Mouse (Mus musculus) CH12.LX (cell line): ENCODE measurements at regions not wholly inside any gene's neighbourhood (a gene's known extent, or its start where the extent isn't known, plus 50 kb on each side); places are given as distances from the start of the nearest gene placed in this dataset.

Source experiments
- DNase-seq: peaks from one replicate; pipeline ENCODE4 v3.0.0-alpha.2; 2013; ENCODE audit errors: extremely low read depth
- H3K27ac ChIP-seq: 2 replicates; pipeline ENCODE4 v1.5.1; 2012; ENCODE audit warnings: low read depth, mild to moderate bottlenecking, control low read depth, moderate library complexity; ENCODE audit not compliant: insufficient read depth
- H3K27me3 ChIP-seq: replicated peaks from 2 replicates; pipeline ENCODE3; 2012; ENCODE audit warnings: inconsistent platforms
- H3K36me3 ChIP-seq, 2 experiments: replicated peaks in 1 of 2; 2 replicates each; pipeline versions ENCODE3 to v1.6.1; 2012; ENCODE audit warnings: inconsistent platforms in 1 of 2, low read length in 1 of 2, mild to moderate bottlenecking in 1 of 2, mixed read lengths in 1 of 2, moderate library complexity in 1 of 2; ENCODE audit not compliant: control insufficient read depth in 1 of 2, insufficient read depth in 1 of 2
- H3K4me1 ChIP-seq, 2 experiments: 2 replicates each; pipeline ENCODE4 v1.6.1; 2012; ENCODE audit warnings: inconsistent platforms in 1 of 2, moderate library complexity in 1 of 2; ENCODE audit not compliant: insufficient read depth in 2 of 2, control insufficient read depth in 1 of 2
- H3K4me2 ChIP-seq: 2 replicates; pipeline ENCODE4 v1.6.1; 2012; ENCODE audit warnings: low read depth, mild to moderate bottlenecking, control low read depth; ENCODE audit not compliant: poor library complexity, insufficient read depth, severe bottlenecking
- H3K4me3 ChIP-seq, 3 experiments: fragments of 150-350 bp in 1 of 3; sonication (generic) in 1 of 3; replicated peaks in 1 of 3; 2 replicates each; pipeline versions ENCODE3 to v1.5.1; 2011 to 2012; ENCODE audit warnings: low read depth in 2 of 3, low read length in 2 of 3, mild to moderate bottlenecking in 2 of 3, moderate library complexity in 2 of 3, control low read depth in 1 of 3, improper control_type of control experiment in 1 of 3, inconsistent platforms in 1 of 3, mixed read lengths in 1 of 3; ENCODE audit not compliant: poor library complexity in 1 of 3
- H3K79me2 ChIP-seq: replicated peaks from 2 replicates; pipeline ENCODE4 v1.6.1; 2012; ENCODE audit warnings: mild to moderate bottlenecking, moderate library complexity; ENCODE audit not compliant: control insufficient read depth, poor library complexity, insufficient read depth, severe bottlenecking; ENCODE audit errors: extremely low read depth
- H3K9ac ChIP-seq: 2 replicates; pipeline ENCODE4 v1.6.1; 2012; ENCODE audit warnings: low read depth, mild to moderate bottlenecking, control low read depth, moderate library complexity; ENCODE audit not compliant: insufficient read depth
- H3K9me3 ChIP-seq: replicated peaks from 2 replicates; pipeline ENCODE3; 2012; ENCODE audit warnings: low read length, inconsistent platforms, mixed read lengths
- BHLHE40 ChIP-seq: IDR thresholded peaks from 2 replicates; pipeline ENCODE4 v1.6.1; 2011; ENCODE audit warnings: mild to moderate bottlenecking, low read depth, low read length, improper control_type of control experiment
- CHD2 ChIP-seq: IDR thresholded peaks from 2 replicates; pipeline ENCODE4 v1.6.1; 2011; ENCODE audit warnings: low read length, improper control_type of control experiment
- E2F4 ChIP-seq: IDR thresholded peaks from 2 replicates; pipeline ENCODE4 v1.6.1; 2011; ENCODE audit warnings: low read depth, low read length, improper control_type of control experiment; ENCODE audit not compliant: insufficient replicate concordance
- IRF4 ChIP-seq: IDR thresholded peaks from 2 replicates; pipeline ENCODE4 v1.6.1; 2014; ENCODE audit warnings: low read depth, mild to moderate bottlenecking, inconsistent platforms, low read length, improper control_type of control experiment
- JUND ChIP-seq: conservative IDR thresholded peaks from 2 replicates; pipeline ENCODE4 v1.6.1; 2011; ENCODE audit warnings: low read depth, low read length, improper control_type of control experiment
- MAX ChIP-seq: IDR thresholded peaks from 2 replicates; pipeline ENCODE4 v1.6.1; 2011; ENCODE audit warnings: low read length, improper control_type of control experiment
- MEF2A ChIP-seq: IDR thresholded peaks from 2 replicates; pipeline ENCODE4 v1.6.1; 2014; ENCODE audit warnings: low read depth, mild to moderate bottlenecking, inconsistent platforms, low read length, improper control_type of control experiment, borderline replicate concordance
- MYC ChIP-seq: IDR thresholded peaks from 2 replicates; pipeline ENCODE4 v1.6.1; 2011; ENCODE audit warnings: low read depth, mild to moderate bottlenecking, improper control_type of control experiment, low read length
- NELFE ChIP-seq: IDR thresholded peaks from 2 replicates; pipeline ENCODE4 v1.6.1; 2011; ENCODE audit warnings: low read depth, low read length, improper control_type of control experiment
- RCOR1 ChIP-seq: conservative IDR thresholded peaks from 2 replicates; pipeline ENCODE4 v1.6.1; 2012; ENCODE audit warnings: low read depth, mild to moderate bottlenecking, inconsistent platforms, low read length, improper control_type of control experiment
- SIN3A ChIP-seq: IDR thresholded peaks from 2 replicates; pipeline ENCODE4 v1.6.1; 2012; ENCODE audit warnings: low read length, improper control_type of control experiment, inconsistent platforms
- TBP ChIP-seq: conservative IDR thresholded peaks from 2 replicates; pipeline ENCODE4 v1.6.1; 2011; ENCODE audit warnings: low read depth, low read length, improper control_type of control experiment
- USF1 ChIP-seq: IDR thresholded peaks from 2 replicates; pipeline ENCODE4 v1.6.1; 2014; ENCODE audit warnings: low read depth, mild to moderate bottlenecking, inconsistent platforms, low read length, improper control_type of control experiment
- USF2 ChIP-seq: conservative IDR thresholded peaks from 2 replicates; pipeline ENCODE4 v1.6.1; 2011; ENCODE audit warnings: low read depth, low read length, improper control_type of control experiment
- ZC3H11A ChIP-seq: IDR thresholded peaks from 2 replicates; pipeline ENCODE4 v1.6.1; 2012; ENCODE audit warnings: low read depth, mild to moderate bottlenecking, inconsistent platforms, low read length, improper control_type of control experiment
- dilution Hi-C: fragments of 300-500 bp; cut with MboI; formaldehyde crosslinking; loops from 2 replicates; pipeline ENCODE4 v1.14.3; 2020; ENCODE audit warnings: low sequenced_read_pairs; ENCODE audit not compliant: extremely low pct_unique_long_range_greater_than_20kb, extremely low pct_ligation_motif_present
- in situ Hi-C: fragments of 300-500 bp; cut with MboI; formaldehyde crosslinking; loops from 3 replicates; pipeline ENCODE4 v1.14.3; 2019; ENCODE audit warnings: low sequenced_read_pairs, low pct_ligation_motif_present, low pct_unique_long_range_greater_than_20kb, mixed read lengths

GRCm38 (mm10) chr12:8422676-8423075 lies 77.1 kb downstream of the Rhob start:
- no peak for TF ChIP-seq SIN3A
- no peak for TF ChIP-seq TBP
- no peak for TF ChIP-seq JUND
- Histone ChIP-seq H3K9me3 (no peaks in the 10 kb centered on the region), H3K9ac (no peak overlapping the region), H3K36me3 (no peaks in the 10 kb centered on the region), H3K4me2 (no peak overlapping the region), H3K27me3 (no peaks in the 10 kb centered on the region), H3K27ac (no peak overlapping the region), H3K4me1 (peaks cover 0 to 9% of the 10 kb centered on the region in 2 experiments; a peak in 2 of 4 replicates), H3K4me3 (no peak overlapping the region), H3K79me2 (no peaks in the 10 kb centered on the region)
- in situ Hi-C loops (loop anchor here (5.0 kb wide), 1 partner anchor 35 kb away; no protein-coding TSS in a partner anchor), dilution Hi-C loops (no loop called here)
- DNase-seq: no peak

GRCm38 (mm10) chr12:8421271-8421567 lies 78.6 kb downstream of the Rhob start:
- H3K9ac ChIP-seq: no peak overlapping the region
- H3K27me3 ChIP-seq: no peaks in the 10 kb centered on the region
- no peak for DNase-seq
- peaks cover 0 to 9% of the 10 kb centered on the region in 2 experiments; a peak in 2 of 4 replicates for H3K4me1 ChIP-seq
- no peak overlapping the region for H3K4me2 ChIP-seq
- in situ Hi-C loops: loop anchor here (5.0 kb wide), 1 partner anchor 34 kb away; no protein-coding TSS in a partner anchor
- H3K27ac ChIP-seq: no peak overlapping the region
- no peak overlapping the region for H3K4me3 ChIP-seq
- H3K79me2 ChIP-seq: no peaks in the 10 kb centered on the region
- no peaks in the 10 kb centered on the region for H3K36me3 ChIP-seq
- H3K9me3 ChIP-seq: no peaks in the 10 kb centered on the region
- dilution Hi-C loops: no loop called here
- TF ChIP-seq BHLHE40: no peak
- no peak for TF ChIP-seq JUND
- no peak for TF ChIP-seq RCOR1
- no peak for TF ChIP-seq MAX
- TF ChIP-seq USF2: no peak
- TF ChIP-seq MEF2A: no peak
- no peak for TF ChIP-seq E2F4
- no peak for TF ChIP-seq IRF4
- TF ChIP-seq SIN3A: no peak
- TF ChIP-seq ZC3H11A: no peak
- no peak for TF ChIP-seq USF1

- Histone ChIP-seq H3K36me3 (no peaks in the 10 kb centered on the region), H3K4me1 (peaks cover 0 to 9% of the 10 kb centered on the region in 2 experiments; a peak in 2 of 4 replicates), H3K9ac (no peak overlapping the region), H3K79me2 (no peaks in the 10 kb centered on the region), H3K27me3 (no peaks in the 10 kb centered on the region), H3K4me2 (no peak overlapping the region), H3K27ac (no peak overlapping the region), H3K9me3 (peaks cover 4% of the 10 kb centered on the region), H3K4me3 (no peak overlapping the region)
- TF ChIP-seq CHD2 (no peak), RCOR1 (no peak), IRF4 (no peak), MYC (no peak), NELFE (no peak), MAX (no peak)
- dilution Hi-C loops: no loop called here
- no peak for DNase-seq
- in situ Hi-C loops: loop anchor here (5.0 kb wide), 1 partner anchor 33 kb away; no protein-coding TSS in a partner anchor
Observed at GRCm38 (mm10) chr12:8420511-8421270, 79.1 kb downstream of the Rhob start.
